Mouse (Mus musculus): ENCODE measurements at regions not wholly inside any gene's neighbourhood (a gene's known extent, or its start where the extent isn't known, plus 50 kb on each side); places are given as distances from the start of the nearest gene placed in this dataset.

DNA sequence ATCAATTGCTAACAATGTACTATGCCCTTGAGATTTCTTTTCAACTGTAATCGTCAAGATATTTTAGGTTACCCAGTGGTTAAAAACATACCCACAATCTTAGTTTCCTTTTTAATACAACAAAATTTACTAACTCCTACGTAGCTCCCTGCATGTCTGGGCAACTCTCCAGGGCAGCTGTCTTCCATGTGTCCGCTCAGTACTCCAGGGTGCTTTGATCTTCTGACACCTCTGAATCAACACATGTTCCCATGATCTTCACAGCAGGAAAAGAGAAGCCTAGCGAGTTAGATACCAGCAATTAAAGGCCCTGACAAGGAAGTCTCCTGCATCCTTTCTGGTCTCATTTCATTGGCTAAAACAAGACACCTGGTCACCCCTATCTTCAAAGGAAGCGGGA is 432.0 kb downstream of the Nuf2 start:
- WGBS: 52% methylated on average over 5 of the region's 5 CpGs
- Histone ChIP-seq H3K4me3 (ENCODE audit: insufficient read depth, low read depth, low read length) (no peak overlapping the region), H3K4me1 (ENCODE audit: control insufficient read depth, insufficient read depth, low read length) (peaks cover 4% of the 10 kb centered on the region; the same call in 1 of the 2 replicates), H3K27ac (ENCODE audit: insufficient read depth, low read depth, low read length) (no peak overlapping the region)
- TF ChIP-seq CTCF (IDR thresholded peaks at IDR 0.05; ENCODE audit: insufficient read depth, low read depth, low read length): no peak
- no peak for TF ChIP-seq POLR2A (IDR thresholded peaks at IDR 0.05; ENCODE audit: insufficient read depth, low read depth, low read length)

DNA sequence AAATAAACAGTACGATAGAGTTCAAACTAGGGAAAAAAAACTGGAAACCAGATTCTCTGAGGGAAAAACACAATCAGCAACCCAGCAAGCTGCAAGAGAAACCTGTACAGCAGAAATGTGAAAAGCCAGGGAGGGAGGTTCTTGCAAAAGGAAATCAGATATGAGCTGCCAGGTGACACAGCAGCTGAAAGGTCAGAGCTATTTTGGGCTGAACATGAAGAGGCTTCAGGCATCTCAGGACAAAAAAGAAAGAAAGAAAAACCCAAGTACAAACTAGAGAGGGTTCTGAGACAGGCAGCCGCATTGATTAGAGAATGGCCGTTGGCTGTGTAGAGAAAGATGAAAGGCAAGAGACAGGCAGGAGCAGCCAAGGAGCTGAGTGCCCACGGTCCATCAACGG is 434.5 kb downstream of the Nuf2 start:
- no peak overlapping the region for H3K27ac ChIP-seq (ENCODE audit: insufficient read depth, low read depth, low read length)
- TF ChIP-seq CTCF (IDR thresholded peaks at IDR 0.05; ENCODE audit: insufficient read depth, low read depth, low read length) (no peak), POLR2A (IDR thresholded peaks at IDR 0.05; ENCODE audit: insufficient read depth, low read depth, low read length) (no peak)
- WGBS: 68% methylated on average over 5 of the region's 5 CpGs

DNA sequence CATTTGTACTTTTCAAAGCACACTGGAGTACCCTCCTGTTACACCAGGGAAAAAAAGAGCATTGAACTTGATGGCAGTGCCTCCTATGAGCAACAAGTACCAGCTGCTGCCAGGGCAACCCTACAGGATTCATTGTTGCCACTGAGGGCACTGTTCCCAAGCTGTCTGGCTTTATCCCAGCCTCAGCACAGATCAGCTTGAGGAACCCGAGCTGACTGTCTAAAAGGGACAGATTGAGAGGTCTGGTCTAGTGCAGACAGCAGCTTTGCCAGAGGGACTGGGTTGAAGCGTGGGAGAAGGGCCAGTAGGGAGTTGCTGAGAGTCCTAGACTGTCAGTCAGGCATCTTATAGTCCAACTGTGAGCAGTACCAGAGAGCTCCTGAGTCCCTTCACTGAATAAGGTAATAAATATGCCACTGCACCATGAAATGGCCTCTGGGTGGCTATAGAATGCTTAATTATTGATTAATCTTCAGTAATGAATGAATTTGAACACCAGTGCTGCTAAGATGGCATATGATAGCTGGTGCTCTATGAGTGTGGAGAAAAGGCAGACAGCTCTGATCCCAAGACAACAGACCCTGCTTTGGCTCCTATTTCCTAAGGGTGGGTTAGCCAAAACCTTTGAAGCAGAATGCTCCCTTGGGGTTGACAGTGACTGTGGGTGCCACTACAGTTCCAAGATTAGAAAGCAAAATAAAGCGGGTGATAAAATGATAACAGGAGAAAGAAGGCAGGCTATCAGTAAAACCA is 437.5 kb downstream of the Nuf2 start:
- TF ChIP-seq CTCF (IDR thresholded peaks at IDR 0.05; ENCODE audit: insufficient read depth, low read depth, low read length) (no peak), POLR2A (IDR thresholded peaks at IDR 0.05; ENCODE audit: insufficient read depth, low read depth, low read length) (no peak)
- 53% methylated on average over 3 of the region's 3 CpGs for WGBS
- no peak overlapping the region for H3K27ac ChIP-seq (ENCODE audit: insufficient read depth, low read depth, low read length)
- H3K4me1 ChIP-seq (ENCODE audit: control insufficient read depth, insufficient read depth, low read length): peaks cover 4% of the 10 kb centered on the region; the same call in 1 of the 2 replicates
- H3K4me3 ChIP-seq (ENCODE audit: insufficient read depth, low read depth, low read length): no peak overlapping the region

More for the DNA sequence above, 434.5 kb downstream of the Nuf2 start:
- peaks cover 4% of the 10 kb centered on the region; the same call in 1 of the 2 replicates for H3K4me1 ChIP-seq (ENCODE audit: control insufficient read depth, insufficient read depth, low read length)
- no peak overlapping the region for H3K4me3 ChIP-seq (ENCODE audit: insufficient read depth, low read depth, low read length)

DNA sequence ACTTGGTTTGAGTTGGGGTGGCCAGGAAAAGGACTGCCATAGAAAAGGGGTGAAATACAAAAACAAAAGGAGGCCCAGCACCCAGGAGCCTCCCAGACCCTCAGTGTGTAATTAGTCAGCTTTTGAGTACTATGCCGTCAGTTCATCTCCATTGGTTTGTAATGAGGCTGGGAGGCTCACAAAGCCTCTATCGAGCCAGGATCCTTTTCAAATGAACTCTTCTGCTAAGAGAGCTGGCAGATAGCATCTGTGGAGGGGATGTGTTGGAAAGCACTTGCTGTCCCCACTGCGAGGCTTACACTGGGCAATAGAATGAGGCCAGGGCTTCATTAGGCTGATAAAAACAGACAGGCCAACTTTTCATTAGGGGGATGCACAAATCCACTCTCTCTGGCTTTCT is 445.2 kb downstream of the Nuf2 start:
- no peak overlapping the region for H3K4me3 ChIP-seq (ENCODE audit: insufficient read depth, low read depth, low read length)
- whole genome bisulfite sequencing: 62% methylated on average over 3 of the region's 3 CpGs
- no peaks in the 10 kb centered on the region for H3K4me1 ChIP-seq (ENCODE audit: control insufficient read depth, insufficient read depth, low read length)
- H3K27ac ChIP-seq (ENCODE audit: insufficient read depth, low read depth, low read length): no peak overlapping the region
- no peak for TF ChIP-seq CTCF (IDR thresholded peaks at IDR 0.05; ENCODE audit: insufficient read depth, low read depth, low read length)
- no peak for TF ChIP-seq POLR2A (IDR thresholded peaks at IDR 0.05; ENCODE audit: insufficient read depth, low read depth, low read length)

DNA sequence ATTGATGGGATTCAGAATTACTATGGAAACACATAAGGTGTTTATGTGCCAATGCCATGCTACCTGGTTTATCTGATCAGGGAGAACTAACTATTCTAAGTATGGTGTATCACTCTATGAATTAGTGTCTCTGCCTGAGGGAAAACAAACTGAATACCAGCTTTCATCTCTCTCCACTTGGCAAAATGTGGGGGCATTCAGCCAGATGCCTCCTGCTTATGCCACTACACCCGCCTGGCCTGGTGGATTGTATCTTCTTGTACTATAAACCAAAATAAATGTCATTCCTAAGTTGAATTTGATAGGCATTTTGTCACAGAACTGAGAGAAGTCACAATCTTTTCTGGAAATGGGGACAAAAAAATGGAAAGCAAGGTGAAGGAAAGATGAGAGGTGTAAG is 450.6 kb downstream of the Nuf2 start:
- 77% methylated on average over 1 of the region's 1 CpGs for WGBS
- H3K4me3 ChIP-seq (ENCODE audit: insufficient read depth, low read depth, low read length): no peak overlapping the region
- H3K27ac ChIP-seq (ENCODE audit: insufficient read depth, low read depth, low read length): no peak overlapping the region
- TF ChIP-seq CTCF (IDR thresholded peaks at IDR 0.05; ENCODE audit: insufficient read depth, low read depth, low read length): no peak
- TF ChIP-seq POLR2A (IDR thresholded peaks at IDR 0.05; ENCODE audit: insufficient read depth, low read depth, low read length): no peak
- H3K4me1 ChIP-seq (ENCODE audit: control insufficient read depth, insufficient read depth, low read length): no peaks in the 10 kb centered on the region

DNA sequence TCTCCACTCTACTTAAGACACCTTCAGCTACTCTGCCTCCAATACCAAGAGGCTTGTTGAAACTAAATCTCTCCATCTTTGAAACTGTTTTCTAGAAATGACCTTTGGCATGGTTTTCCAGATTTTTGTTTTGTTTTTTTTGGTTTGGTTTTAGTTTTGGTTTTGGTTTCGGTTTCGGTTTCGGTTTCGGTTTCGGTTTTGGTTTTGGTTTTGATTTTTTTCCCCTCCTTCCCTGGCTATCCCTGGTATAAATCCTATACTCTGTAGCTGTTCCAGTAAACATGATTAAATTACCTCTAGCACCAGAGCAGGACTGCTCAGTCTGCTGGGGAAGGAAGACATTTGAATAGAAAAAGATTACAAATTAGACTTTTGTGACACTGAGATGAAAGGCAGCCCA is 454.0 kb downstream of the Nuf2 start:
- TF ChIP-seq POLR2A (IDR thresholded peaks at IDR 0.05; ENCODE audit: insufficient read depth, low read depth, low read length) (no peak), CTCF (IDR thresholded peaks at IDR 0.05; ENCODE audit: insufficient read depth, low read depth, low read length) (no peak)
- Histone ChIP-seq H3K4me3 (ENCODE audit: insufficient read depth, low read depth, low read length) (no peak overlapping the region), H3K27ac (ENCODE audit: insufficient read depth, low read depth, low read length) (no peak overlapping the region), H3K4me1 (ENCODE audit: control insufficient read depth, insufficient read depth, low read length) (no peaks in the 10 kb centered on the region)
- WGBS: 99% methylated on average over 5 of the region's 5 CpGs

DNA sequence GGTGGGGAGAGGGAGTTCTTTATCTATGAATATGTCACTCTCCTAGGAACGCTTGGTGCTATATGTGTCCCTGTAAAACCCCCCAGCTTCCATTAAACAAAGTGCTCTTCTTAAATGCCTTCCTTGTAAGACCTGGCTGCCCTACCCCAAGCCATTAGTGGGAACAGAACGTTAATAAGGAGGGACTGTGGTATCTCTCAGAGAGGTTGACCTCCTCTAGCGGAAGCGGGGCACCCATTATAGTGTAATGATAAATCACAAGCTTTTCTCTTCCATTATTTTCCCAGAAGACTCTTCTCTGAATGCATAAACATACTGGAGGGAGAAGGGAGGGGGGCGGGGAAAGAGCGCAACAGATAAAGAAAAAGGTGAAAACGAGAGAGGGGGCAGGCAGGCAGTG is 455.3 kb downstream of the Nuf2 start:
- WGBS: 65% methylated on average over 7 of the region's 7 CpGs
- Histone ChIP-seq H3K4me1 (ENCODE audit: control insufficient read depth, insufficient read depth, low read length) (no peaks in the 10 kb centered on the region), H3K4me3 (ENCODE audit: insufficient read depth, low read depth, low read length) (no peak overlapping the region), H3K27ac (ENCODE audit: insufficient read depth, low read depth, low read length) (no peak overlapping the region)
- TF ChIP-seq CTCF (IDR thresholded peaks at IDR 0.05; ENCODE audit: insufficient read depth, low read depth, low read length): no peak
- TF ChIP-seq POLR2A (IDR thresholded peaks at IDR 0.05; ENCODE audit: insufficient read depth, low read depth, low read length): no peak

DNA sequence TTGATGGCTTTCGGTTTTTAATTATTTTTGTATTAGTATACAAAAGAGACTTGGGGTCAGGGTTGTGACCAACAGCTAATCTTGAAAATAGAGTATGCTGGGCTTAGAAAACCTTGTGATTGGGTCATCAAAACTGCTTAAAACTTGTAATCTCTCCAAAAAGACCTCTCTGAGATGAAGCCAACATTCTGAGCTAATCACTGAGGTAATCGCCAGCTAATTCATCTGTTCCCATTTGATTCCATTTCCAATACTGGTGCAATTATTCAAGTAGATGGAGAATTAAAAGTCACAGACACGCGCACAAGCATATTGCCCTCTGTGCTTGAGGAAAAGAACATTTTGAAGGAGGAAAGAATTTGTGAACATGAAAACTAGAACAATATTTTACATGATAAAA is 459.9 kb downstream of the Nuf2 start:
- TF ChIP-seq CTCF (IDR thresholded peaks at IDR 0.05; ENCODE audit: insufficient read depth, low read depth, low read length): no peak
- TF ChIP-seq POLR2A (IDR thresholded peaks at IDR 0.05; ENCODE audit: insufficient read depth, low read depth, low read length): no peak
- Histone ChIP-seq H3K27ac (ENCODE audit: insufficient read depth, low read depth, low read length) (no peak overlapping the region), H3K4me1 (ENCODE audit: control insufficient read depth, insufficient read depth, low read length) (no peaks in the 10 kb centered on the region), H3K4me3 (ENCODE audit: insufficient read depth, low read depth, low read length) (no peak overlapping the region)
- 80% methylated on average over 4 of the region's 4 CpGs for WGBS

DNA sequence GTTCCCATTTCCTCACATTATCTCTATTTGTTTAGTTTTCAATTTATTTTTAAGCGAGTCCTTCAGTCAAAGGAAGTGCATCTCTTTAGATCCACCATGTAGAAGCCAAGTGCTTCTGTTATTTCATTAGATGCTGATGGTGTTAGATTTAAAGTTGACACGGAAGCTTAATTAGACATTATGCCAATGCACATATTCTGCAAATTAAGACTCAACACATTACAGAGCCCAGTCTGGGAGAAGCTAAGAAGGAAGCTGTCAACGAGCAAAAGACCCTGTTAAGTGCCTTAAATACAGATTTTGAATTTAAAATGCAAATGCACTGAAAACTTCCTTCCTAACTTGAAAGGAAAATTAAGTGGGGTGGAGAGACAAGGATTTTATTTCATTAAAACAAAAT is 461.6 kb downstream of the Nuf2 start:
- TF ChIP-seq POLR2A (IDR thresholded peaks at IDR 0.05; ENCODE audit: insufficient read depth, low read depth, low read length) (no peak), CTCF (IDR thresholded peaks at IDR 0.05; ENCODE audit: insufficient read depth, low read depth, low read length) (no peak)
- Histone ChIP-seq H3K27ac (ENCODE audit: insufficient read depth, low read depth, low read length) (no peak overlapping the region), H3K4me1 (ENCODE audit: control insufficient read depth, insufficient read depth, low read length) (no peaks in the 10 kb centered on the region), H3K4me3 (ENCODE audit: insufficient read depth, low read depth, low read length) (no peak overlapping the region)
- WGBS: 79% methylated on average over 3 of the region's 3 CpGs
